Mouse (Mus musculus) heart, adult 8-10 months (tissue): Measurements from ENCODE around the gene Ptprc. TPM values are rescaled to one million over a fixed set of nuclear protein-coding genes. Genes with fewer than 3 reads are reported as not detected.

Experiments used
- DNase-seq: peaks from one replicate; pipeline ENCODE4 v3.0.0; 2022; ENCODE audit warnings: low spot score
- total RNA-seq, 4 experiments: library from RNA; stranded (reverse); gene quantifications; 2 replicates each; pipeline ENCODE4 v1.2.4; 2022

Gene Ptprc
- total RNA-seq, 4 experiments from 2014 or later = 3.2 to 8.7 (median 3.7) TPM

- no peak for DNase-seq
Observed at GRCm38 (mm10) chr1:138153126-138153525, 22.4 kb downstream of the Ptprc start.

GRCm38 (mm10) chr1:138148844-138149243 is 26.7 kb downstream of the Ptprc start:
- no peak for DNase-seq

GRCm38 (mm10) chr1:138145571-138145970 is 29.9 kb downstream of the Ptprc start:
- no peak for DNase-seq

GRCm38 (mm10) chr1:138145148-138145547 is 30.4 kb downstream of the Ptprc start:
- DNase-seq = no peak

- DNase-seq = no peak
Observed at GRCm38 (mm10) chr1:138144365-138144764, 31.1 kb downstream of the Ptprc start.

GRCm38 (mm10) chr1:138140769-138141168 is 34.7 kb downstream of the Ptprc start:
- no peak for DNase-seq

- no peak for DNase-seq
Observed at GRCm38 (mm10) chr1:138137696-138138095, 37.8 kb downstream of the Ptprc start.

GRCm38 (mm10) chr1:138137024-138137577 is 38.4 kb downstream of the Ptprc start:
- no peak for DNase-seq

GRCm38 (mm10) chr1:138136373-138136779 is 39.1 kb downstream of the Ptprc start:
- peak; percentile 46 for DNase-seq

- no peak for DNase-seq
Observed at GRCm38 (mm10) chr1:138135637-138136372, 39.7 kb downstream of the Ptprc start.

GRCm38 (mm10) chr1:138135117-138135516 is 40.4 kb downstream of the Ptprc start:
- DNase-seq = no peak

GRCm38 (mm10) chr1:138134324-138134723 is 41.2 kb downstream of the Ptprc start:
- no peak for DNase-seq

GRCm38 (mm10) chr1:138131739-138132138 is 43.8 kb downstream of the Ptprc start:
- no peak for DNase-seq

GRCm38 (mm10) chr1:138130145-138130544 is 45.4 kb downstream of the Ptprc start:
- DNase-seq = no peak

- peak; percentile 4 for DNase-seq
Observed at GRCm38 (mm10) chr1:138126843-138127242, 48.7 kb downstream of the Ptprc start.

GRCm38 (mm10) chr1:138125281-138125680 is 50.2 kb downstream of the Ptprc start:
- no peak for DNase-seq

- no peak for DNase-seq
Observed at GRCm38 (mm10) chr1:138123866-138124265, 51.6 kb downstream of the Ptprc start.

- no peak for DNase-seq
Observed at GRCm38 (mm10) chr1:138119895-138120294, 55.6 kb downstream of the Ptprc start.

GRCm38 (mm10) chr1:138093219-138093618 is 82.3 kb downstream of the Ptprc start:
- no peak for DNase-seq

- peak; percentile 1 for DNase-seq
Observed at GRCm38 (mm10) chr1:138085810-138086209, 89.7 kb downstream of the Ptprc start.

GRCm38 (mm10) chr1:138083707-138084106 is 91.8 kb downstream of the Ptprc start:
- no peak for DNase-seq

- no peak for DNase-seq
Observed at GRCm38 (mm10) chr1:138080308-138080707, 95.2 kb downstream of the Ptprc start.

- DNase-seq = peak; percentile 83
Observed at GRCm38 (mm10) chr1:138044196-138044945, 131.1 kb downstream of the Ptprc start.
